Mouse (Mus musculus) heart, postnatal 14 days (tissue): ENCODE measurements at regions not wholly inside any gene's neighbourhood (a gene's known extent, or its start where the extent isn't known, plus 50 kb on each side); places are given as distances from the start of the nearest gene placed in this dataset.

Experiments
- DNase-seq, 2 experiments: peaks; one replicate each; pipeline ENCODE4 v3.0.0; 2021 to 2022
- intact Hi-C: fragments of 180-260 bp; cut with DNase I; formaldehyde crosslinking; loops from one replicate; pipeline ENCODE4 v1.15.1; 2025

DNA sequence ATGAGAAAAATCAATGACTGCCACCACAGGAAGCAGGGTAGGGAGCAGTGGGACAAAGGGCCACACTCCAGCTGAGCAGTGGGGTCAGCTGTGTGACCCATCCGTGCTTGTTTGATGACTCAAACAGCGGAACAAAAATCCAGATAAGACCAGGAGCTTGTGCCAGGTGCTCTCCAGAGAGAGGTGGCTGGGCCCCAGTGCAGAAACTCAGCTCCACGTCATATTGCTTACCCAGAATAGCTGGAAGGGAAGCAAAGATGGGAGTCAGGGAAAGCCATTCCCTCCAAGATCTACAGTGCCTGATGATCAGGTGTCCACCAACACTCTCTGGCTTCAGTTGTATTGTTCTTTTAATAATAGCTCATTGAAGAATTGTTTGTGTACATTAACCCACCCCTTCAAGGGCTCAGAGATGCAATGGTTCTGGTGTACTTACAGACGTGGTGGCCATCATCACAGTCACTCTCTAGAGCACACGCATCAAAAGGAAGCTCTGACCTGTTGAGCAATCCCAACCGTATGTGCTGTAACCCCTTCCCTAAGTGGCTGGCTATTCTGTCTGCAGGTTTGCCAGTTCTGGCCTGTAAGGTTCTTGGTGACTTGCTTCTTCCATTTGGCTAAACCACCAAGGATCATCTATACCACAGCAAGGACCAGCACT is 117.6 kb upstream of the Frmd6 start:
- intact Hi-C loops, result no loop called here
- DNase-seq, result peak; percentile 24 to 25

- intact Hi-C loops, result no loop called here
- DNase-seq, result no peak
These were observed 117.0 kb upstream of the Frmd6 start for GRCm38 (mm10) chr12:70708290-70708668.

- no peak for DNase-seq
- intact Hi-C loops, result no loop called here
These were observed 115.0 kb upstream of the Frmd6 start for GRCm38 (mm10) chr12:70710311-70710710.

- no peak for DNase-seq
- intact Hi-C loops, result no loop called here
These were observed 114.3 kb upstream of the Frmd6 start for GRCm38 (mm10) chr12:70711030-70711429.

DNA sequence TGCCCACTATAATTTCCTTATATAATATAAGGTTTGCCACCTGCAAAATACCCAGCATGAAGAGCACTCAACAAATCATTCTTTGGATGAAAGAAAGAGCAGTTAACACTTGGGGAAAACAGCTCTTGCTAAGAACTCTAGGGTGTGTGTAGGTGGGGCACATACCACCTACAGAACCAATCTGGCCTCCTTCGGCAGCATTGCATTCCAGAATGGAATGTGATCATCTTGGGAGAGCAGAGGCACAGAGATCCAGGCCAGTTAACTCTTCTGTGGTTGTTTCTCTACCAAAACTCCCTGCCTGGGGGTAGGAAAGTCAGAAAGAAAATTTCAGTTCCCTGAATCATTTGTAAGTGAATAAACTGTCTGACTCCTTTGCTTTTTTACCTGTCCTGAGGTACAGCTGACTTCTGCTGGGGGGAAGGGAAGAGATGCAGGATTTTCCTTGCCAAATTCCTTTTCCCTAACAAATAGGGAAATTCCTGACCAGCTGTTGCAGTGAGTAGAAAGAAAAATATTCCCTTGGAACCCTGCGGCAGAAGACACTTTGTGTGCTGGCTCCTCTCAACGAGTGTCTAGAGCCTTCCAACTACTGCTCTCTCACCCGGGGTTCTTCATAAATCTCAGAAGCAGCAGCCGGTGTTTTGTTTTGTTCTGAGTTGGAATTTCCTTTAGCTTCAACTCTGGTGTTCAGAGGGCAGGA is 112.8 kb upstream of the Frmd6 start:
- DNase-seq, result no peak
- intact Hi-C loops, result no loop called here

GRCm38 (mm10) chr12:70713499-70714280 is 111.6 kb upstream of the Frmd6 start:
- intact Hi-C loops, result no loop called here
- no peak for DNase-seq

- intact Hi-C loops, result no loop called here
- DNase-seq, result no peak
These were observed 111.0 kb upstream of the Frmd6 start for GRCm38 (mm10) chr12:70714281-70714679.

DNA sequence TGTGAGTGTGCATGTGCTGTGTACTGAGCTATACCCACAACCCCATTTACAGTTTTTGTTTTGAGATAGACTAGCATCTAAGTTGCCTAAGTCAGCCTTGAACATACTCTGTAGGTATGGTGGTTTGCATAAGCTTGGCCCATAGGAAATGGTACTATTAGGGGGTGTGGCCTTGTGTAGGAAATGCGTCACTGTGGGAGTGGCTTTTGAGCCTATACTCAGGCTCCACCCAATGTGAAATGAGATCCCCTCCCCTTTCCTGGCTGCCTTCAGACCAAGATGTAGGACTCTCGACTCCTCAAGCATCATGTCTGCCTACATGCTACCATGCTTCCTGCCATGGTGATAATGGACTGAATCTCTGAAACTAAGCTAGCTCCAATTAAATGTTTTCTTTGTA is 109.5 kb upstream of the Frmd6 start:
- intact Hi-C loops, result no loop called here
- DNase-seq, result no peak

GRCm38 (mm10) chr12:70718602-70719001 is 106.7 kb upstream of the Frmd6 start:
- no peak for DNase-seq
- intact Hi-C loops, result no loop called here

DNA sequence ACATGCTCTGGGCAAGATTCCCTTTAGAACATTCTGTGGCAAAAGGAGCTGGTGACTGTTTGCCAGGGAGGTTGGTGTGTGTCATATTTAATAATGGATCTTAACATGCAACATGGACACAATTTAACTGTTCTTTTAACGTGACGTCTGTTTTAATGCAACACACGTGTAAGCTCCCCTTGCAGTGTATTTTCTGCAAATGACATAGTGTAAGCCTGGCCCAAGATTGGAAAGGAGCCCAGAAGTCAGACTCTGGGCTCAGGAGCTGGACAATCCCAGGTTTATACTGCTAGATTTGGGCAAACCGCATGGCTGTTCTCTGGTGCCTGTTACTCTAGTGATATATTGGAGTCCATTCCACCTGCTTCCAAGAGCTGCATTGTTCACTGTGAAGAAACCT is 106.1 kb upstream of the Frmd6 start:
- intact Hi-C loops, result no loop called here
- peak in 1 of 2 experiments; percentile 28 for DNase-seq

DNA sequence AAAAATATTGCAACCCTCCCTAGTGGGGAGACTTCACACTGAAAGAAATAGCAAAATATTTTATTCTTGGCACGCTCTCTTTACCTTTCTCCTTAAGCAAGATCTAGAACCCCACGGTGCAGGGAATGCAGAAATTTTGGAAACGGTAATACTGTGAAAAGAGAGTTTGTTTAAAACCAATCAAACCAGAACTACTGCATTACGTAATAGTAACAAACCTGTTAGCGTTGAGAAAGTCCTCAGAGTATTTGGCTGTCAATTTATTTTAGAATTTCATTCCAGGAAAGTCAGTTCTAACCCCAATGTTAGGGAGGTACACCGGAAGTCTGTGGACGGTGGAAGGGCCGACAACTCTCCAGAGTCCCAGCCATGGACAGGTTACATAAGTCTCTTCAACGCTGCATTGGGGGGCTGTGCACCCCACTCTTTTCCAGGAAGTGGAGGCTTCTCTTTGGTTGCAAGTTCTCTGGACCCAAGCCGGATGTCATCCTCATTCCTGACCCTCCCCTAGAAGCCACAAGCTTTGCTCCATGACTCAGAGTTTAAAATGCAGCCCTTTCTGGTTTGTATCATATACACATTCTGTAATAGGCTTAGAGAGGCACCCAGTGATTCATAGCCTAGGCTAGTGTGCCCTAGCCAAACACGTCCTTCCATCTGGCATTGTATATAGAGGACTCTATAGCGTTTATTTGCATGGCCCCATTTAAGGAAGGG is 105.0 kb upstream of the Frmd6 start:
- intact Hi-C loops, result no loop called here
- DNase-seq, result no peak

GRCm38 (mm10) chr12:70725326-70725725 is 100.0 kb upstream of the Frmd6 start:
- intact Hi-C loops, result loop anchor here (5.0 kb wide), 2 partner anchors 52 to 72 kb away; no protein-coding TSS in a partner anchor

DNA sequence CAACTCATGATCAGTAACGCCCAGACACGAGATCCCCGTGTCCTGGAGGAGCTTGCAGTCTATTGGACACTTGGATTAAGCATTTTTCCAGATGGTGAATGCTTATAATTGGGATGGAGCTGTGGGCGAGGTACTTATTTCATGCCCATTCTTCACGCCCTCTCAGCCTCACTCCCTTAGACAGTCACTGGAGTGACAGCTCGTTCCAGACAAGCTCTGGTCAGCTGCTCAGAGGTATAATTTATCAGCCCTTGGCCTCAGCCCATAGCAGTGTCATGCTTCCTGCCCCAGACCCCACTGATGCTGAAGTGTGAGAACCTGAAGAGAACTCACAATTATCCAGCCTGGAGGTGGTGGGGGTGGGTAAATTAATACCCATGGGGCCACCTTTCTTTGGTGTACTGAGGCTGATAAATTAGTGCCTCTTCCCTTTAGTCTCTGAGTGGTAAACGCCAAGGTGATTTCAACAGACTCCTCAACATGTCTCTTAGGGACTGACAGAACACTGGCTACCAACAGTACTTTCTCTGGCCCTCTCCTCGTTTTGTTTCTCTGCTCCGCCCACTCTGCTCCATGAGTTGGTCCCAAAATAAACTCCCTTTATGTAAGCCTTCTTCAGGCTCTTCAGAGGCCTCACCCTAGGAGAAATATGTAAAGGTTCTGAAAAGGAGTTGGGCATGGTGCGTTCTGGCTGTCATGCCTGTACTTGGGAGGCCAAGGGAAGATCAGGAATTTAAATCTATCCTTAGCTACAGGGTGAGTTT is 97.6 kb upstream of the Frmd6 start:
- intact Hi-C loops, result loop anchor here (5.0 kb wide), 2 partner anchors 50 to 70 kb away; no protein-coding TSS in a partner anchor
- DNase-seq, result no peak

More at GRCm38 (mm10) chr12:70725326-70725725, 100.0 kb upstream of the Frmd6 start:
- no peak for DNase-seq

GRCm38 (mm10) chr12:70728407-70728806 is 96.9 kb upstream of the Frmd6 start:
- no peak for DNase-seq
- intact Hi-C loops, result loop anchor here (5.0 kb wide), 2 partner anchors 49 to 69 kb away; no protein-coding TSS in a partner anchor

DNA sequence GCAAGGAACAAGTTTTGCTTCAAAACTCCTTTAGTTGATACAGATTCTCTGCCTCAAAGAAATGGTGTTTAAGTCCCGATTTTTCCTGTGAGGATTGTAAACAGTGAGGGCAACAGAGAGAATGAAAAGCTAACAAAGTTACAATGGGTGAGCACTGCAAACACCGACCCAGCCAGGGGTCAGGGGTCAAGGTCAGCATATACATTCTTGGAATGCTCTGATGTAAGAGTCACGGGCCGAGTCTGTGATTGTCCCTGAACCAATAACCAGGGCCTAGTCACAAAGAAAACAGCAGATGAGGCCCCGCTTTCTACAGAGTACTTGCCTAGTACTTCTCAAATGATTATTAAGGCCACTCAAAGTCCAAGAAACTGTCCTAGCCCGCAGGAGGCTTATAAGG is 95.4 kb upstream of the Frmd6 start:
- no peak for DNase-seq
- intact Hi-C loops, result loop anchor here (5.0 kb wide), 2 partner anchors 47 to 67 kb away; no protein-coding TSS in a partner anchor

DNA sequence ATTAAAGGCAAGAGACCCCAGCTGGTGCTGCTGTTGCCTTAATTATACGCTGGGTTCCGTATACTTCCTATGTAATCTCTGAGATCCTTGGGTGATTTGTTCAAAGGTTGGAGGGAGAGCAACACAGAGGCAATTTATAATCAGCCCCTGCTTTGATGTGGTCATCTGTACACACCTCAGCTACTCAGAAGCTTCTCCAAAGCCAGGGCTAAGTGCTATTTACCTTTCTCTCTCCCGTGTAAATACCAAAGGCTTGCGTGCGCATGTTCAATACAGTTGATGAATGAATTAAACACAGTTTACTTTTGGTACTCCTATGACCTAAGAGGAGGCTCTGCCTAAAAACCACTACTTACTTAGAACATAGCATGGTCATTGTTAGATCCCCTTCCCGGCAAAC is 93.8 kb upstream of the Frmd6 start:
- DNase-seq, result no peak
- intact Hi-C loops, result no loop called here

DNA sequence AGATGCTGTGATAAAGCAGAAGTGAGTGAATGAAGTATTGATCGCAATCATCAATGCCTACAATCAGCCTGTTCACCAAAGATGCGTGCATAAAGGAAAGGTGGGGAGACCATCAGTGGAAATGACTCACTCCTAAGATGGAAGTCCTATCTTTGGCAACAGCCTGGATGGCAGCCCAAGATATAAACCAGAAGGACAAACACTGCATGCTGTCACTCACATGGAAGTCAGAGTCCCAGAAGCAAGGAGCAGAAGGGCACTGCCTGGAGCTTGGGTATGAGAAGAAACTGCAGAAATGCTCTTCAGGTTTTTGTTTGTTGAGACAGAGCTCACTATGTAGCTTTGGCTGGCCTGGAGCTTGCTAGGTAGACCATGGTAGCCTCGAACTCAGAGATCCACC is 92.7 kb upstream of the Frmd6 start:
- intact Hi-C loops, result no loop called here
- no peak for DNase-seq

DNA sequence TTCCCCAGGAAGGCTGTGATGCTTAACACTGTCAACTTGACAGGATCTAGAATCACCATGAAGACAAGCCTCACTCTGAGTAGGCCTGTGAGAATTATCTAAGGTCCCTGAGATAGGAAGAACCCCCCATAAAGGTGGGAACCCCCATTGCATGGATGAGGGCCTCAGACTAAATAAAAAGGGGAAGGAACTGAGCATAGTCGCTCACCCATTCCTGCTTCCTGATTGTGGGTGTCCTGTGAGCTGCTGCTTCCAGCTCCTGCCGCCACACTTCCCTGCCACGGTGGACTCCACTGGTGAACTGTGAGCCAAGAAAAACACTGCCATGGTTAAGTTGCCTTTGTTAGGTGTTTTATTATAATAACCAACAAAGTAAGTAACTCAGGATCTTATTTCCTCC is 86.8 kb upstream of the Frmd6 start:
- intact Hi-C loops, result no loop called here
- DNase-seq, result no peak

DNA sequence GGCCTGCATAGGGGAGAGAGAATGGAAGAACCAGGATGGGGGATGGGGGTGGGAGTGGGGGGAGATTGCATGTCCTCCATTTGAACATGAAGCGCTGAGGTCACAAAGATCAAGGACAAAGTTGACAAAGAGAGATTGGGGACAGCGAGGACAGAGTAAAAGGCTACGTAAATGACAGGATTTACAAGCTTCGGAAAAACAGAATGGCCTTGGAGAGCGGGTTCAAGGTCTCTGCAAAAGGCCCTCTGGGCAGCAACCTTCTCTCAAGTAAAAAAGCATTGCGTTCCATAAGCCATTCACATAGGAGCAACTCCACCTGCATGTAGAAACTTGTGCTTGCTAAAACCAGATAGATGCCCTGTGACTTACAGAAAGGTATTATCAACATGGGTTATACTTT is 86.0 kb upstream of the Frmd6 start:
- DNase-seq, result no peak
- intact Hi-C loops, result no loop called here

GRCm38 (mm10) chr12:70739766-70740165 is 85.5 kb upstream of the Frmd6 start:
- DNase-seq, result no peak
- intact Hi-C loops, result no loop called here
